Mouse (Mus musculus) G1E (cell line): ENCODE results near the gene Has1. TPM values are rescaled to one million over a fixed set of nuclear protein-coding genes. Genes with fewer than 3 reads are reported as not detected.

Experiments used
- ATAC-seq: 2 replicates; pipeline ENCODE4 v1.8.0; 2016; ENCODE audit warnings: mild to moderate bottlenecking; ENCODE audit not compliant: insufficient number of reproducible peaks, poor library complexity, low FRiP score, severe bottlenecking; ENCODE audit errors: extremely low read depth
- DNase-seq: peaks from one replicate; pipeline ENCODE4 v3.0.0; 2012; ENCODE audit warnings: low spot score
- H3K27me3 ChIP-seq: 2 replicates; pipeline ENCODE4 v1.6.1; 2012; ENCODE audit warnings: mild to moderate bottlenecking, low read length, inconsistent platforms; ENCODE audit not compliant: insufficient read depth
- H3K36me3 ChIP-seq: replicated peaks from 2 replicates; pipeline ENCODE3; 2012; ENCODE audit warnings: mild to moderate bottlenecking, inconsistent platforms
- H3K4me1 ChIP-seq: 2 replicates; pipeline ENCODE4 v1.6.1; 2012; ENCODE audit warnings: low read depth, low read length, inconsistent platforms, mixed read lengths; ENCODE audit not compliant: insufficient read depth
- H3K4me3 ChIP-seq: 2 replicates; pipeline ENCODE4 v1.5.1; 2012; ENCODE audit warnings: low read depth, mild to moderate bottlenecking, inconsistent platforms, low read length, moderate library complexity, mixed read lengths
- H3K9me3 ChIP-seq: replicated peaks from 2 replicates; pipeline ENCODE4 v1.6.1; 2012; ENCODE audit warnings: inconsistent platforms
- CTCF ChIP-seq: IDR thresholded peaks from 2 replicates; pipeline ENCODE4 v1.5.1; 2012; ENCODE audit warnings: low read depth, low read length, inconsistent platforms, mixed read lengths
- GATA1 ChIP-seq: IDR thresholded peaks from 2 replicates; pipeline ENCODE4 v1.6.1; 2012; ENCODE audit warnings: borderline replicate concordance, low read length, inconsistent platforms, mixed read lengths
- GATA2 ChIP-seq: IDR thresholded peaks from 2 replicates; pipeline ENCODE4 v1.6.1; 2012; ENCODE audit warnings: low read depth, low read length, inconsistent platforms, borderline replicate concordance
- POLR2AphosphoS5 ChIP-seq: IDR thresholded peaks from 2 replicates; pipeline ENCODE4 v1.6.1; 2012; ENCODE audit warnings: low read depth, low read length, inconsistent platforms; ENCODE audit not compliant: insufficient replicate concordance
- TAL1 ChIP-seq: conservative IDR thresholded peaks from 2 replicates; pipeline ENCODE4 v1.6.1; 2012; ENCODE audit warnings: low read depth, low read length, inconsistent platforms, mixed read lengths
- polyA plus RNA-seq: library from polyadenylated mRNA; stranded (reverse); fragments of >175 nt; gene quantifications from 2 replicates; pipeline ENCODE4 v1.2.3, GENCODE M21; 2012
- total RNA-seq, 2 experiments: library from RNA; stranded (forward) in 1 of 2; stranded (reverse) in 1 of 2; fragments of 200-1000 nt in 1 of 2; fragments of >200 nt in 1 of 2; fragmentation: Nextera tagmentation in 1 of 2; gene quantifications; 2 replicates each; pipeline ENCODE4 v1.2.3; 2014 to 2017

Gene Has1
- total and polyA plus RNA-seq, 3 experiments = 0.33 TPM; not detected in 2

DNA sequence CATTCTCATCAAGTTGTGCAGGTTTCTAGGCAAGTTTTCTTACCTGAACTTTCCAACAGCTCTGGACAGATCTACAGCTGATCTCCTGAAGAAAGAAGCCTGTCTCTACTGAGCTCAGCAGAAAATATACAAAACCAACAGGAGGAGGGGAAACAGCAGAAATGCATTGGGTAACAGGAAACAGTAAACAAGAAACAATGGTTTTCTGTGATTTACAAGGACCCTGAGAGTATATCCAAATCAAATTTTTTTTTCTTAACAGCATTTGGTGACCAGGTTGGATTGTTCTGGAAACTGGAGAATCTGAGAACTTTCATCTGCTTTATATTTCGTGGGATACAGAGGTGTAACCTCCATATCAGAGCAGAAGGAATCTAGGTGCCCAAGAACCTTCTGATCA lies 28.8 kb upstream of the Has1 start, which contains the start of gene Fpr1:
Gene Fpr1 (minus strand): TSS at position 101 of the 400 bp plus-strand sequence.
- no peaks in the 10 kb centered on the region for H3K9me3 ChIP-seq
- no peak within 1 kb of the TSS for H3K4me3 ChIP-seq
- no peak for TF ChIP-seq TAL1
- DNase-seq (no peak), ATAC-seq (no peak)
- no peaks in the 10 kb centered on the region for H3K36me3 ChIP-seq
- H3K27me3 ChIP-seq = peaks cover 2% of the 10 kb centered on the region; the same call in 1 of the 2 replicates
- no peaks in the 10 kb centered on the region for H3K4me1 ChIP-seq

GRCm38 (mm10) chr17:17882672-17883071 lies 27.7 kb upstream of the Has1 start:
- H3K4me3 ChIP-seq = no peak overlapping the region
- DNase-seq = no peak
- H3K27me3 ChIP-seq = peaks cover 2% of the 10 kb centered on the region; the same call in 1 of the 2 replicates
- ATAC-seq = no peak
- no peak for TF ChIP-seq GATA1
- TF ChIP-seq CTCF = no peak
- TF ChIP-seq POLR2AphosphoS5 = no peak
- no peak for TF ChIP-seq GATA2
- TF ChIP-seq TAL1 = no peak
- no peaks in the 10 kb centered on the region for H3K36me3 ChIP-seq
- no peaks in the 10 kb centered on the region for H3K4me1 ChIP-seq
- no peaks in the 10 kb centered on the region for H3K9me3 ChIP-seq

DNA sequence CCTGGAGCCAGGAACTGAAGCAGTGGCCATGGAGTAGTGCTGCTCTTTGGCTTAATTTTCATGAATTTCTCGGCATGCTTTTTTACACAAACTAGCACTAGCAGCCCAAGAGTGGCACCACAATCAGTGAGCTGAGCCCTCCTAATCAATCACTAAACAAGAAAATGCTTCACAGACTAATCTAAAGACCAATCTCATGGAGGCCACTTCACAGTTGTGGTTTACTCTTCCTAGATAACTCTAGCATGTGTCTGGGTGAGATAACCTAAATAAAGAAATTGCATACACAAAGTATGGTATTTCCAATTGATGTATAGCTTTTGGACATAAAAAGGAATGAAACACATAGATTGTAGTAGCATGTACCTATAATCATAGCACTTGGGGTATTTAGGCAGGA lies 24.3 kb upstream of the Has1 start:
- H3K4me1 ChIP-seq = no peaks in the 10 kb centered on the region
- no peaks in the 10 kb centered on the region for H3K9me3 ChIP-seq
- peak; percentile 68 for ATAC-seq
- TF ChIP-seq POLR2AphosphoS5 (no peak), TAL1 (no peak), CTCF (no peak), GATA1 (no peak), GATA2 (no peak)
- no peaks in the 10 kb centered on the region for H3K36me3 ChIP-seq
- peaks cover 2% of the 10 kb centered on the region; the same call in 1 of the 2 replicates for H3K27me3 ChIP-seq
- no peak overlapping the region for H3K4me3 ChIP-seq
- no peak for DNase-seq

GRCm38 (mm10) chr17:17871697-17872096 lies 16.7 kb upstream of the Has1 start:
- TF ChIP-seq GATA2 = no peak
- Histone ChIP-seq H3K4me3 (no peak overlapping the region), H3K27me3 (no peaks in the 10 kb centered on the region), H3K9me3 (no peaks in the 10 kb centered on the region), H3K36me3 (no peaks in the 10 kb centered on the region), H3K4me1 (no peaks in the 10 kb centered on the region)
- DNase-seq (no peak), ATAC-seq (no peak)

DNA sequence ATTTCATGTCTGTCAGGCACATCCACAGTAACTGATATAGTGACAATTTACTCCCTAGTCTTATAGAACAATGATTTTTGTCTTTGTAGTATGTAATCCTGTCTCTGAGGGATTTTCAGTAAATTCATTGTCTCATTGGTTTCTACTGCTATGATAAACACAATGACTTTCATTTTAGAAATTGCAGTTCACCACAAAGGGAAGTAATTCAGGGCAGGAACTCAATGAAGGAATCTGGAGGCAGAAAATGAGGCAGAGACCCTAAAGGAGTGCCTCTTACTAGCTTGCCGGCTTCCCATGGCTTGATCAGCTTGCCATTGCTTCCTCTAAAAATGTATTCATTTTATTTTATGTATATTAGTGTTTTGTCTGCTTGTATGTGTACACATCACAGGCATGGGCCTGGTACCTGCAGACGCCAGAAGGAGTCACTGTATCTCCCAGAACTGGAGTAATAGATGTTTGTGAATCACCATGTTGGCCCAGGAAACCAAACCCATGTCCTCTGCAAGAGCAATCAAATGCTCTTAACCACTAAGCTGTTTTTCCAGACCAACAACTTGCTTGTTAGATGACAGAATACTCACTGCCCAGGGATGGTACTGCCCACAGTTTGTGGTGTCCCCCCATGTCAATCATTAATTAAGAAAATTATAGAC lies 16.0 kb upstream of the Has1 start:
- no peaks in the 10 kb centered on the region for H3K9me3 ChIP-seq
- no peak for DNase-seq
- H3K4me1 ChIP-seq = no peaks in the 10 kb centered on the region
- TF ChIP-seq CTCF (no peak), GATA1 (no peak), TAL1 (no peak)
- ATAC-seq = 0 out of 2 replicates have a peak, but pooled peaks have one; percentile 4
- H3K4me3 ChIP-seq = no peak overlapping the region
- H3K36me3 ChIP-seq = no peaks in the 10 kb centered on the region
- H3K27me3 ChIP-seq = no peaks in the 10 kb centered on the region

DNA sequence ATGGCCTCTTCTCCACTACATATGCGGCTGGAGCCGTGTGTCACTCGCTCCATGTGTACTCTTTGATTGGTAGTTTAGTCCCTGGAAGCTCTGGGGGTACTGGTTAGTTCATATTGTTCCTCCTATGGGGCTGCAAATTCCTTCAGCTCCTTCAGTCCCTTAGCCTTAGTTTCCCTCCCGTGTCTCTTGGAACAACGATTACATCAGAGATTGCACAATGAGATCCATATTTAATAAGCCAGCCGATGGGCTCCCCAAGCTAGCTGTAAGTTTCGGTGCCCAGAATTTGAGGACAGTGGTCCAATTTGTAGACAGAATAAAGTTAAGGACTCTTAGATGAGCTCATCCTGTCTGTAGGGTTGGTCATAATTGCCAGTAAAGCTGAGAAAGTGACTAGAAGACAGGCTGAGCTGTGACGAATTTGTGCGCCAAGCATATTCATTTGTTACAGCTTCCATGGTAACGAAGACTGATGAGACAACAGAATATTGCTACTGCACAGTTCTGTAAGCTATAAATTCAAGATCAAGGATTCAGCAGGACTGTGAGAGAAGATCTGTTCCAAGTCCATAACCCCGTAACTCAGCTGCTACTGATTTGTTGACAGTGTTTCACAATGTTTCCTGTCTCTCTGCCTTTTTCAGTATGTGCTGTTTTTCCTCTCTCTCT lies 11.9 kb upstream of the Has1 start:
- Histone ChIP-seq H3K4me3 (no peak overlapping the region), H3K4me1 (no peaks in the 10 kb centered on the region), H3K36me3 (no peaks in the 10 kb centered on the region), H3K9me3 (no peaks in the 10 kb centered on the region), H3K27me3 (peaks cover 13% of the 10 kb centered on the region)
- DNase-seq (no peak), ATAC-seq (no peak)
- TF ChIP-seq GATA2 = no peak
- TF ChIP-seq POLR2AphosphoS5 = no peak
- no peak for TF ChIP-seq CTCF
- no peak for TF ChIP-seq TAL1
- TF ChIP-seq GATA1 = no peak

DNA sequence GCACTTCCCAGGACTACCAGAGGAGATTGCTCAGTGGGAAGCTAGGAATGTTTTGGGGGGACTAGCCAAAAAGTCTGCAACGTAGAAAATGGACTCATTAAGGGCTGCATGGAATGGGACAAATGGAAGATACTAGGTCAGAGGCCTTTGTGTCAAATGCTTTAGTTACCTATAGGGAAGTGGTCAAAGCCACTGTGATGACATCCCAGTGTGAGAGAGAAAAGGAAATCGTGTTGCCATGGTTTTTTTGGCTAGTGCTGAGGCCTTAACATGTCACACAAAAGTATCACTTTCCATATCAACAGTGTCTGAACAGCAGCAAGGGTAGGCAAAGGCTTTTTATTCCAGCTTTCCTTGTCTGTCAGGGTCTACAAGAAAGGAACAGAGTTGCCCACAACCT lies 10.2 kb upstream of the Has1 start:
- H3K36me3 ChIP-seq = no peaks in the 10 kb centered on the region
- H3K4me1 ChIP-seq = no peaks in the 10 kb centered on the region
- no peaks in the 10 kb centered on the region for H3K9me3 ChIP-seq
- no peak for DNase-seq
- TF ChIP-seq POLR2AphosphoS5 (no peak), TAL1 (no peak), GATA1 (no peak), GATA2 (no peak), CTCF (no peak)
- H3K4me3 ChIP-seq = no peak overlapping the region
- no peak for ATAC-seq
- H3K27me3 ChIP-seq = peaks cover 15% of the 10 kb centered on the region
